Mouse (Mus musculus) lung, embryonic 14.5 days (tissue): ENCODE results near the gene Tmem132c. TPM values are rescaled to one million over a fixed set of nuclear protein-coding genes. Genes with fewer than 3 reads are reported as not detected.

ENCODE experiments used
- ATAC-seq: fragments of 200-750 bp; cut with Nextera tagmentation; 2 replicates; pipeline ENCODE4 v1.8.0; 2017; ENCODE audit warnings: mild to moderate bottlenecking, moderate TSS enrichment, moderate library complexity; ENCODE audit not compliant: insufficient read depth
- DNase-seq: peaks from one replicate; pipeline ENCODE4 v3.0.0-alpha.2; 2015
- H3K27ac ChIP-seq: fragments of 300-500 bp; sonication (generic); 2 replicates; pipeline ENCODE4 v1.5.1; 2014; ENCODE audit warnings: low read depth, mild to moderate bottlenecking, moderate library complexity
- H3K27me3 ChIP-seq: fragments of 300-500 bp; sonication (generic); 2 replicates; pipeline ENCODE4 v1.6.1; 2014; ENCODE audit warnings: low read length, control low read depth; ENCODE audit not compliant: insufficient read depth
- H3K36me3 ChIP-seq: fragments of 300-500 bp; sonication (generic); 2 replicates; pipeline ENCODE4 v1.6.1; 2014; ENCODE audit warnings: control low read depth; ENCODE audit not compliant: insufficient read depth
- H3K4me1 ChIP-seq: fragments of 300-500 bp; sonication (generic); 2 replicates; pipeline ENCODE4 v1.6.1; 2014; ENCODE audit warnings: antibody characterized with exemption, control low read depth; ENCODE audit not compliant: insufficient read depth
- H3K4me2 ChIP-seq: fragments of 300-500 bp; sonication (generic); 2 replicates; pipeline ENCODE4 v1.6.1; 2014; ENCODE audit warnings: mild to moderate bottlenecking
- H3K4me3 ChIP-seq: fragments of 300-500 bp; sonication (generic); 2 replicates; pipeline ENCODE4 v1.5.1; 2014; ENCODE audit warnings: low read depth, low read length
- H3K9ac ChIP-seq: fragments of 300-500 bp; sonication (generic); 2 replicates; pipeline ENCODE4 v1.6.1; 2014
- H3K9me3 ChIP-seq: fragments of 300-500 bp; sonication (generic); 2 replicates; pipeline ENCODE4 v1.6.1; 2016; ENCODE audit warnings: low read depth, low read length, control low read depth
- CTCF ChIP-seq: IDR thresholded peaks from 2 replicates; pipeline ENCODE4 v1.5.1; 2016; ENCODE audit warnings: antibody characterized with exemption, low read depth
- WGBS: fragments of 180-500 bp; shearing (Covaris S2); extraction: QIAGEN DNeasy Blood & Tissue Kit; methylation state at CpG from one replicate; pipeline ENCODE4 v1.1.7; 2014; 5-methylcytosine and 5-hydroxymethylcytosine counted together
- polyA plus RNA-seq: library from polyadenylated mRNA; unstranded; fragments of >200 nt; fragmentation: Nextera tagmentation; extraction: Ambion mirVana; gene quantifications from 2 replicates; pipeline ENCODE4 v1.2.1, GENCODE M21; 2014

Tmem132c gene
- polyA plus RNA-seq, 1 experiment from 2014 or later = 28.5 TPM

- Histone ChIP-seq H3K9me3 (no peaks in the 10 kb centered on the region), H3K36me3 (no peaks in the 10 kb centered on the region), H3K27me3 (no peaks in the 10 kb centered on the region), H3K4me2 (no peak overlapping the region), H3K4me1 (peaks cover 7% of the 10 kb centered on the region), H3K4me3 (no peak overlapping the region), H3K9ac (no peak overlapping the region), H3K27ac (peak overlapping the region; percentile 75)
- no peak for TF ChIP-seq CTCF
- DNase-seq (no peak), ATAC-seq (peak; percentile 75)
- 25% methylated on average over 2 of the region's 2 CpGs for WGBS
Measured at GRCm38 (mm10) chr5:127311005-127311331, 69.4 kb downstream of the Tmem132c start.

GRCm38 (mm10) chr5:127313634-127314033 is 72.0 kb downstream of the Tmem132c start:
- H3K27me3 ChIP-seq = no peaks in the 10 kb centered on the region
- no peak for TF ChIP-seq CTCF
- no peaks in the 10 kb centered on the region for H3K9me3 ChIP-seq
- WGBS = 80% methylated on average over 2 of the region's 2 CpGs
- no peak overlapping the region for H3K4me3 ChIP-seq
- no peak overlapping the region for H3K9ac ChIP-seq
- no peak overlapping the region for H3K4me2 ChIP-seq
- DNase-seq = no peak
- H3K27ac ChIP-seq = no peak overlapping the region
- ATAC-seq = no peak
- no peaks in the 10 kb centered on the region for H3K36me3 ChIP-seq
- peaks cover 9% of the 10 kb centered on the region for H3K4me1 ChIP-seq

DNA sequence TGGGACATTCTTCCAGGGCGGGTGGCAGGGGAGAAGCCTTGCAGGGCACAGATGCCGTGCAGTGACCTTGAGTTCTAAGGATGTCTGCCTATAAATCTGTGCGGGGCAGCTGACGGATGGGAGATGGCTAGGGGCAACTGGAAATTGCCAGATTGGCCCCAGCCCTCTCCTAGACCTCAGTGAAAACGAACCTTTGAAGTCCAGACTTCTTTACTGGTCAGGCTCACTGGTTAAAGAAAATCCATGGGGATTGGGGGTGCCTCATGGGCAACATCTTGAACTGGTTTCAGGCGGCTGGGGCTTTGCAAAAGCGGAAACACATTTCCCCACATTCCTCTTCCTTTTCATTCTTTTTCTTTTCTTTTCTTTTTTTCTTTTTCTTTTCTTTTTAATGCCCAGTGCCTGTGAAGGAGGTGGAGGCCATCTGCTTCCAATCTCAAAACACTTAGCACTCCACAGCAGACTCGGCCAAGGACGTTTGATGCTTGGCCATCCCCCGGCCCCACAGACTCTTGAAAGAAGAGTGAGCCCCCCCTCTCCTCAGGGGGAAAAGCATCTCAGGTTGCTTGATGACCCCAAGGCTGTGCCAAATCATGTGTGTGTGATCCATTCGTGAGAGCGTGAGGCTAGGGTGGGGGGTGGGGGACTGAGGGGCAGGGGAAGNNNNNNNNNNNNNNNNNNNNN is 77.6 kb downstream of the Tmem132c start:
- TF ChIP-seq CTCF = no peak
- Histone ChIP-seq H3K9ac (no peak overlapping the region; the same call in 1 of the 2 replicates), H3K4me1 (peaks cover 35% of the 10 kb centered on the region), H3K4me3 (no peak overlapping the region), H3K27ac (peak overlapping the region; percentile 90), H3K9me3 (no peaks in the 10 kb centered on the region), H3K4me2 (0 out of 2 replicates have a peak overlapping the region, but pooled peaks have one; percentile 4), H3K27me3 (no peaks in the 10 kb centered on the region), H3K36me3 (no peaks in the 10 kb centered on the region)
- WGBS = 24% methylated on average over 12 of the region's 12 CpGs
- peak; percentile 80 for ATAC-seq
- peak; percentile 92 for DNase-seq

DNA sequence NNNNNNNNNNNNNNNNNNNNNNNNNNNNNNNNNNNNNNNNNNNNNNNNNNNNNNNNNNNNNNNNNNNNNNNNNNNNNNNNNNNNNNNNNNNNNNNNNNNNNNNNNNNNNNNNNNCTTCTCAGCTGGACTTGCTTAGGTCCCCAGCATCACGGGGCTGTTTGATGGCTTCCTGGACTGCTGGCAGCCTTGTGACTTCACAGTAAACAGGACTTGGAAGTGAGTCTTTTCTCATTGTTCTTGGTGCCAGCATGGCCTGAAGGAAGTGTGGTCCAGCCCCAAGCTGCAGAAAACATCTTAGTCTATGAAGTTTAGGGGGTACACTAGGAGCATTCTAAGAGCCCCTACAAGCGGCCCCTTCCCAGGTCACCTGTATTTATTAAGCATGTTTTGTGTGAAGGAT is 83.0 kb downstream of the Tmem132c start:
- ATAC-seq = no peak
- H3K36me3 ChIP-seq = no peaks in the 10 kb centered on the region
- no peak overlapping the region for H3K9ac ChIP-seq
- peaks cover 30% of the 10 kb centered on the region for H3K4me1 ChIP-seq
- H3K27me3 ChIP-seq = no peaks in the 10 kb centered on the region
- H3K9me3 ChIP-seq = no peaks in the 10 kb centered on the region
- no peak overlapping the region for H3K4me2 ChIP-seq
- WGBS = 39% methylated on average over 2 of the region's 2 CpGs
- DNase-seq = peak; percentile 68
- peak overlapping the region; percentile 61; the same call in 1 of the 2 replicates for H3K27ac ChIP-seq
- no peak overlapping the region for H3K4me3 ChIP-seq
- TF ChIP-seq CTCF = no peak

- peak overlapping the region; percentile 26; the same call in 1 of the 2 replicates for H3K9ac ChIP-seq
Measured at GRCm38 (mm10) chr5:127336048-127336907, 94.7 kb downstream of the Tmem132c start.

DNA sequence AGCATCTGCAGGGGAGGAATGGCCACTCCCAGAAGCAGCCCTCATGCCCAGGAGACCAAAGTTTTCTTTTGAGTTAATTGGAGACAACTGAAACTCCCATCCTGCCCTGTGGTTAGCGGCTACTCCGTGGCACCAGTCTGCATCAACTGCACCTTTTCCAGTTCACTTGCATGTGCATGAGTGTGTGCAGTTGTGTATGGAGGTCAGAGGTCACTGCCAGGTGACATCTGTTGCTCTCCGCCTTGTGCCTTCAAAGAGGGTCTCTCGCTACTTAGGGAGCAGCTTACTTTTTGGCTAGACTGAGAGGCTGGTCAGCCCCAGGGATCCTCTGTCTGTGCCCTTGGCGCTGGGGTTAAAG is 95.3 kb downstream of the Tmem132c start:
- H3K4me3 ChIP-seq = no peak overlapping the region
- peak overlapping the region; percentile 46 for H3K4me2 ChIP-seq
- H3K9ac ChIP-seq = peak overlapping the region; percentile 26; the same call in 1 of the 2 replicates
- H3K27me3 ChIP-seq = no peaks in the 10 kb centered on the region
- peak overlapping the region; percentile 85 for H3K27ac ChIP-seq
- H3K9me3 ChIP-seq = no peaks in the 10 kb centered on the region
- DNase-seq (peak; percentile 46), ATAC-seq (no peak)
- WGBS = 23% methylated on average over 5 of the region's 5 CpGs
- H3K4me1 ChIP-seq = peaks cover 24% of the 10 kb centered on the region
- no peak for TF ChIP-seq CTCF
- no peaks in the 10 kb centered on the region for H3K36me3 ChIP-seq

More at GRCm38 (mm10) chr5:127336048-127336907, 94.7 kb downstream of the Tmem132c start:
- H3K27me3 ChIP-seq = no peaks in the 10 kb centered on the region
- H3K4me3 ChIP-seq = no peak overlapping the region
- peak; percentile 88 for ATAC-seq
- TF ChIP-seq CTCF = no peak
- peak; percentile 94 for DNase-seq
- no peaks in the 10 kb centered on the region for H3K36me3 ChIP-seq
- H3K27ac ChIP-seq = peak overlapping the region; percentile 85
- peak overlapping the region; percentile 46 for H3K4me2 ChIP-seq
- no peaks in the 10 kb centered on the region for H3K9me3 ChIP-seq
- WGBS = 1% methylated on average over 15 of the region's 15 CpGs
- H3K4me1 ChIP-seq = peaks cover 24% of the 10 kb centered on the region

DNA sequence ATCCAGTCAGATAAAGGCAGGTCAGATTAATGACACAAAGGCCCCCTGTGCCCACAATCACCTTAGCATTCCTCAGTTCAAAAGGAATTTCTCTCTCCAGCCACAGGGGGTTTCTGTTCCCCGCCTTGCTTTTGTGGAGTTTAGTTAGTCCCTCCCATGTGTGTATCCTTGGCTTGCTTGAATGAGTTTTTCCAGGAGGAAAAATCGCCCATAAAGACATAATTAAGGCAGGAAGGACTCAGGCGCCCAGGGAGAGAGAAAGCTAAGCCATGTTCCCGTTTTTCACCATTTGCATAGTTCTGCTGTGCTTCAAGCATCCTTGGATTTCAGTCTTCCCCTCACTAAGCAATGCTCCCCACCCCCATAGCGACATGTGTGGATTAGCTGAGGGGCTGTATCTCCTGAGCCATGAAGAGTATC is 97.4 kb downstream of the Tmem132c start:
- Histone ChIP-seq H3K36me3 (no peaks in the 10 kb centered on the region), H3K4me1 (peaks cover 24% of the 10 kb centered on the region), H3K27me3 (no peaks in the 10 kb centered on the region), H3K4me3 (no peak overlapping the region), H3K9ac (no peak overlapping the region), H3K9me3 (no peaks in the 10 kb centered on the region), H3K4me2 (no peak overlapping the region), H3K27ac (peak overlapping the region; percentile 73)
- DNase-seq = peak; percentile 42
- TF ChIP-seq CTCF = 0 out of 2 replicates have a peak, but pooled peaks have one; percentile 14
- 19% methylated on average over 5 of the region's 5 CpGs for WGBS
- no peak for ATAC-seq
